Comparison of ENCODE assay signal across 8 mouse cellular contexts in the genomic region with DNA sequence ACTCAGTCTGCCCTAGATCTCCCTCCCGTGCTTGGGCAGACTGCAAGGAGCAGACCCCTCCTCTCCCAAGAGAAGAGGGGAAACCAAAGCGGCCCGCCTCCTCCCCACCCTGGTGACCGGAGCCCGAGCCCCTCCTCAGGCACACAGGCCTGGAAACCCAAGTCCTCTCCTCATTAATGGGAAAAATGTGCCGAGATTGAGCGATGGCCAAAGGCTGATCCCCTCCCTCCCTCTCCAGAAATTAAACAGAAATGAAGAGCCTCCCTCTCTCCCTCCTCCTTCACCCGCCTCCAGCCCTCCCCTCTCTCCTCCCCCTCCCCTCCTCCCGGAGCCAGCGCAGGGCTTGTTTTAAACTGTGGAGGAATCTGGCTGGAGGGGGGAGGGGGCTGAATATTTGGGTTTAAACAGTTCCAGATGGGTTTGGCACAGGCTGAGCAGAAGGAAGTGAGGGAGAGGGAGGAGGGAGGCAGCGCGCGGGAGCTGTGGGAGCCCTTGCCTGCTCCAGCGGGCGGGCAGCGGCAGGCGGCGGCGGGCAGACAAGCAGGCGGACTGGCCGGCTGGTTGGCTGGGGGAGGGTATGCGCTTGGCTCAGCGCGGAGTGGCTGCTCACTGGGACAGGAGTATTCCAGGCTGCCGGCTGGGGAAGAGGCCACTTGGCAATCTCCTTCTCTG. TPM values are rescaled to one million over a fixed set of nuclear protein-coding genes. Genes with fewer than 3 reads are reported as not detected.
A peak's percentile ranks its signal among the peaks of the same experiment; 100 is the strongest.
DNase-seq lines count a peak whose midpoint lies in the region; ATAC-seq and TF ChIP-seq lines count a peak whose summit lies in the region.

No protein-coding gene starts in this region.

- peaks cover 10% of the 10 kb centered on the region for H3K4me1 ChIP-seq in ES-Bruce4 (ENCODE audit: control insufficient read depth, insufficient read depth, low read length)
- H3K4me1 ChIP-seq in cerebellum, adult 2 months (ENCODE audit: control insufficient read depth, insufficient read depth, low read length), result no peaks in the 10 kb centered on the region
- peaks cover 11% of the 10 kb centered on the region for H3K4me1 ChIP-seq in forebrain, postnatal 0 days (ENCODE audit: insufficient read depth)
- no peaks in the 10 kb centered on the region for H3K4me1 ChIP-seq in liver, embryonic 14.5 days (replicated peaks; ENCODE audit: control insufficient read depth in 2 of 2, insufficient read depth in 2 of 2, low read length in 1 of 2)
- H3K4me1 ChIP-seq in neural tube, embryonic 14.5 days (ENCODE audit: control insufficient read depth, insufficient read depth, low read length), result peaks cover 42% of the 10 kb centered on the region

- peak; percentile 91 for ATAC-seq in forebrain, postnatal 0 days
- ATAC-seq in liver, embryonic 14.5 days (ENCODE audit: insufficient read depth), result no peak
- peak; percentile 89 for ATAC-seq in neural tube, embryonic 14.5 days (ENCODE audit: low read depth)

- intact Hi-C loops in heart, postnatal 14 days (cut with DNase I), result no loop called here

- peaks cover 4% of the 10 kb centered on the region; the same call in 1 of the 2 replicates for H3K36me3 ChIP-seq in ES-Bruce4 (ENCODE audit: control insufficient read depth, insufficient read depth, low read length, poor library complexity, severe bottlenecking)
- H3K36me3 ChIP-seq in forebrain, postnatal 0 days (ENCODE audit: insufficient read depth), result peaks cover 5% of the 10 kb centered on the region; the same call in 1 of the 2 replicates
- H3K36me3 ChIP-seq in liver, embryonic 14.5 days (replicated peaks; ENCODE audit: control insufficient read depth, insufficient read depth, low read depth), result no peaks in the 10 kb centered on the region
- H3K36me3 ChIP-seq in neural tube, embryonic 14.5 days (ENCODE audit: control insufficient read depth, insufficient read depth, low read length), result 0 out of 2 replicates have a peak, but pooled peaks cover 3% of the 10 kb centered on the region

- TF ChIP-seq EP300 in ES-Bruce4 (IDR thresholded peaks at IDR 0.05; ENCODE audit: insufficient read depth, low read depth, low read length), result no peak
- no peak for TF ChIP-seq EP300 in liver, embryonic 14.5 days (IDR thresholded peaks at IDR 0.05; ENCODE audit: low read depth)

- H3K27me3 ChIP-seq in ES-Bruce4 (ENCODE audit: control insufficient read depth, insufficient read depth, low read length, poor library complexity, severe bottlenecking), result no peaks in the 10 kb centered on the region
- no peaks in the 10 kb centered on the region for H3K27me3 ChIP-seq in cerebellum, adult 2 months (ENCODE audit: control insufficient read depth, insufficient read depth, low read length)
- no peaks in the 10 kb centered on the region for H3K27me3 ChIP-seq in forebrain, postnatal 0 days (ENCODE audit: insufficient read depth, low read length)
- peaks cover 35% of the 10 kb centered on the region for H3K27me3 ChIP-seq in liver, embryonic 14.5 days (ENCODE audit: control insufficient read depth, insufficient read depth, low read length)
- H3K27me3 ChIP-seq in neural tube, embryonic 14.5 days (ENCODE audit: control insufficient read depth, insufficient read depth, low read length), result no peaks in the 10 kb centered on the region

- peak; percentile 67 to 74 for DNase-seq in cerebellum, adult 2 months
- DNase-seq in forebrain, postnatal 0 days, result peak; percentile 88
- peak; percentile 79 to 80 for DNase-seq in heart, postnatal 14 days
- DNase-seq in kidney, postnatal 4 days, result peak; percentile 87 to 93
- DNase-seq in liver, embryonic 14.5 days (ENCODE audit: low read depth in 3 of 3, low spot score in 3 of 3), result no peak
- DNase-seq in urinary bladder, postnatal 25 days (ENCODE audit: low spot score), result peak; percentile 68

- peak overlapping the region; percentile 75 for H3K27ac ChIP-seq in ES-Bruce4 (ENCODE audit: insufficient read depth, low read length)
- no peak overlapping the region for H3K27ac ChIP-seq in cerebellum, adult 2 months (ENCODE audit: insufficient read depth, low read length)
- peak overlapping the region; percentile 69 for H3K27ac ChIP-seq in forebrain, postnatal 0 days (ENCODE audit: low read depth, low read length)
- H3K27ac ChIP-seq in liver, embryonic 14.5 days, result no peak overlapping the region
- peak overlapping the region; percentile 72 for H3K27ac ChIP-seq in neural tube, embryonic 14.5 days (ENCODE audit: low read depth, low read length)

- TF ChIP-seq CTCF in ES-Bruce4 (IDR thresholded peaks at IDR 0.05; ENCODE audit: low read depth, low read length), result no peak
- no peak for TF ChIP-seq CTCF in cerebellum, adult 2 months (IDR thresholded peaks at IDR 0.05; ENCODE audit: borderline replicate concordance, insufficient read depth, low read depth, low read length)
- 0 out of 2 replicates have a peak, but pooled peaks have one; percentile 24 for TF ChIP-seq CTCF in forebrain, postnatal 0 days (IDR thresholded peaks at IDR 0.05; ENCODE audit: low read depth)
- no peak for TF ChIP-seq CTCF in liver, embryonic 14.5 days (IDR thresholded peaks at IDR 0.05; ENCODE audit: low read depth)

- peak overlapping the region; percentile 64 for H3K9ac ChIP-seq in ES-Bruce4 (ENCODE audit: low read depth, poor library complexity, severe bottlenecking)
- H3K9ac ChIP-seq in forebrain, postnatal 0 days, result peak overlapping the region; percentile 54
- no peak overlapping the region for H3K9ac ChIP-seq in liver, embryonic 14.5 days (replicated peaks)
- H3K9ac ChIP-seq in neural tube, embryonic 14.5 days (replicated peaks; ENCODE audit: low read depth, low read length), result peak overlapping the region; percentile 50

- H3K4me2 ChIP-seq in forebrain, postnatal 0 days (ENCODE audit: low read depth), result peak overlapping the region; percentile 72
- peak overlapping the region; percentile 44 for H3K4me2 ChIP-seq in liver, embryonic 14.5 days (ENCODE audit: low read depth)
- peak overlapping the region; percentile 68 for H3K4me2 ChIP-seq in neural tube, embryonic 14.5 days (ENCODE audit: low read depth, low read length)

- H3K4me3 ChIP-seq in ES-Bruce4 (ENCODE audit: low read depth, low read length), result peak overlapping the region; percentile 69
- H3K4me3 ChIP-seq in cerebellum, adult 2 months (replicated peaks; ENCODE audit: insufficient read depth, low read depth, low read length), result peak overlapping the region; percentile 51
- H3K4me3 ChIP-seq in forebrain, postnatal 0 days (ENCODE audit: low read depth, low read length), result peak overlapping the region; percentile 36
- H3K4me3 ChIP-seq in liver, embryonic 14.5 days (ENCODE audit: insufficient read depth in 1 of 2, low read depth in 2 of 2, low read length in 2 of 2), result no peak overlapping the region; a peak in 1 of 4 replicates
- H3K4me3 ChIP-seq in neural tube, embryonic 14.5 days (ENCODE audit: low read depth, low read length), result peak overlapping the region; percentile 36

- no peak for TF ChIP-seq POLR2A in ES-Bruce4 (IDR thresholded peaks at IDR 0.05; ENCODE audit: insufficient read depth, low read length)
- TF ChIP-seq POLR2A in cerebellum, adult 2 months (IDR thresholded peaks at IDR 0.05; ENCODE audit: borderline replicate concordance, insufficient read depth, low read length), result no peak

- 5% methylated on average over 25 of the region's 25 CpGs for WGBS in cerebellum, adult 2 months
- under 1% methylated on average over 22 of the region's 25 CpGs for WGBS in forebrain, postnatal 0 days
- WGBS in liver, embryonic 14.5 days (ENCODE audit: insufficient replicate concordance), result 5% methylated on average over 23 of the region's 25 CpGs
- WGBS in neural tube, embryonic 14.5 days, result 1% methylated on average over 24 of the region's 25 CpGs

- no peaks in the 10 kb centered on the region for H3K9me3 ChIP-seq in ES-Bruce4 (replicated peaks; ENCODE audit: control insufficient read depth, insufficient read depth, low read length, poor library complexity, severe bottlenecking)
- no peaks in the 10 kb centered on the region for H3K9me3 ChIP-seq in forebrain, postnatal 0 days (ENCODE audit: low read length)
- H3K9me3 ChIP-seq in liver, embryonic 14.5 days (ENCODE audit: control insufficient read depth, low read length), result no peaks in the 10 kb centered on the region
- no peaks in the 10 kb centered on the region for H3K9me3 ChIP-seq in neural tube, embryonic 14.5 days (ENCODE audit: control insufficient read depth, low read length)

RNA-seq across cellular contexts. Expression of gene Ephb3, which starts 6.2 kb away (rescaled TPM):
- 24.8 and 26.3 TPM in 2 replicates for polyA plus RNA-seq in ES-Bruce4 (2011; ENCODE audit: insufficient read depth, insufficient read length, low read depth, missing spikeins)
- 3.7 and 4.8 TPM in 2 replicates for polyA plus RNA-seq in cerebellum, adult 2 months (2012; rRNA removed)
- total RNA-seq in forebrain, postnatal 0 days (2014; rRNA removed), result 10.1 and 11.3 TPM in 2 replicates
- 3.3 and 5.8 TPM in 2 replicates for polyA plus RNA-seq in forebrain, postnatal 0 days (2015; fragmentation: Nextera tagmentation; extraction: Ambion mirVana)
- total RNA-seq in heart, postnatal 14 days (2021), result 1 to 10 TPM; 6.5 to 9.2 TPM
- 0.43 and 0.48 TPM in 2 replicates for polyA plus RNA-seq in liver, embryonic 14.5 days (2012; rRNA removed)
- 0.20 and 0.47 TPM in 2 replicates for polyA plus RNA-seq in liver, embryonic 14.5 days (2014; fragmentation: Nextera tagmentation; extraction: Ambion mirVana)
- polyA plus RNA-seq in neural tube, embryonic 14.5 days (2014; fragmentation: Nextera tagmentation; extraction: Ambion mirVana), result 11.4 and 12.0 TPM in 2 replicates

RNA-seq across cellular contexts. Expression of gene Teddm3, which starts 57.0 kb away (rescaled TPM):
- not detected in 2 replicates for polyA plus RNA-seq in ES-Bruce4 (2011; ENCODE audit: insufficient read depth, insufficient read length, low read depth, missing spikeins)
- polyA plus RNA-seq in cerebellum, adult 2 months (2012; rRNA removed), result 0.14 TPM in 1 of 2 replicates, not detected in the other
- total RNA-seq in forebrain, postnatal 0 days (2014; rRNA removed), result not detected in 2 replicates
- polyA plus RNA-seq in forebrain, postnatal 0 days (2015; fragmentation: Nextera tagmentation; extraction: Ambion mirVana), result not detected in 2 replicates
- not detected for total RNA-seq in heart, postnatal 14 days (2021)
- polyA plus RNA-seq in liver, embryonic 14.5 days (2012; rRNA removed), result not detected in 2 replicates
- not detected in 2 replicates for polyA plus RNA-seq in liver, embryonic 14.5 days (2014; fragmentation: Nextera tagmentation; extraction: Ambion mirVana)
- 0.39 TPM in 1 of 2 replicates, not detected in the other for polyA plus RNA-seq in neural tube, embryonic 14.5 days (2014; fragmentation: Nextera tagmentation; extraction: Ambion mirVana)

Comparison
In these comparisons a context has a peak if more than half of its experiments do, and no peak if none do; other contexts are left out.
1. H3K27ac ChIP-seq: peak in ES-Bruce4 (single experiment), forebrain, postnatal 0 days (single experiment) and neural tube, embryonic 14.5 days (single experiment); none in cerebellum, adult 2 months (single experiment) and liver, embryonic 14.5 days (single experiment).
2. H3K4me3 ChIP-seq: peak in ES-Bruce4 (single experiment), cerebellum, adult 2 months (single experiment), forebrain, postnatal 0 days (single experiment) and neural tube, embryonic 14.5 days (single experiment); none in liver, embryonic 14.5 days (0 of 2).
3. DNase-seq: peak in cerebellum, adult 2 months (2 of 2), forebrain, postnatal 0 days (single experiment), heart, postnatal 14 days (2 of 2), kidney, postnatal 4 days (2 of 2) and urinary bladder, postnatal 25 days (single experiment); none in liver, embryonic 14.5 days (0 of 3).
4. Peak in every context shown above with its lines, with median percentiles within 50 percentile points of each other: H3K4me2 ChIP-seq.